In genomic region chr8:107151212-107151920, GRCm38 (mm10) we compare ENCODE assay signal across 8 mouse cellular contexts. TPM values are rescaled to one million over a fixed set of nuclear protein-coding genes. Genes with fewer than 3 reads are reported as not detected.
DNase-seq lines count a peak whose midpoint lies in the region; ATAC-seq and TF ChIP-seq lines count a peak whose summit lies in the region.

No protein-coding gene starts in this region.

- no peaks in the 10 kb centered on the region for H3K9me3 ChIP-seq in hindbrain, postnatal 0 days (ENCODE audit: low read length)

- peaks cover 3% of the 10 kb centered on the region; the same call in 1 of the 2 replicates for H3K4me1 ChIP-seq in bone marrow, adult 2 months (ENCODE audit: control insufficient read depth, insufficient read depth, low read length)
- peaks cover 9% of the 10 kb centered on the region; the same call in 1 of the 2 replicates for H3K4me1 ChIP-seq in hindbrain, postnatal 0 days (ENCODE audit: insufficient read depth, low read length)

- peaks cover 5% of the 10 kb centered on the region for H3K36me3 ChIP-seq in hindbrain, postnatal 0 days (ENCODE audit: insufficient read depth, low read length)

- DNase-seq in layer of hippocampus, adult 2 months (ENCODE audit: low spot score in 2 of 2): no peak
- DNase-seq in layer of hippocampus, adult 9-10 months (ENCODE audit: low spot score): no peak
- DNase-seq in hindbrain, postnatal 0 days (ENCODE audit: low spot score): no peak
- DNase-seq in neural tube, embryonic 10.5 days (ENCODE audit: extremely low spot score, low spot score): peak; percentile 17
- DNase-seq in adrenal gland, adult 8-10 months: no peak
- DNase-seq in cerebellum, adult 9-11 months: no peak
- DNase-seq in Muller cell, postnatal 12 days (ENCODE audit: inconsistent ontology term): no peak

- peak overlapping the region; percentile 95; the same call in 1 of the 2 replicates for H3K27ac ChIP-seq in layer of hippocampus, adult 2 months
- H3K27ac ChIP-seq in bone marrow, adult 2 months (ENCODE audit: control insufficient read depth, insufficient read depth, low read depth, low read length, poor library complexity): no peak overlapping the region
- peak overlapping the region; percentile 74; the same call in 1 of the 2 replicates for H3K27ac ChIP-seq in hindbrain, postnatal 0 days

- peak overlapping the region; percentile 77 for H3K9ac ChIP-seq in hindbrain, postnatal 0 days (replicated peaks; ENCODE audit: low read length)

- WGBS in bone marrow, adult 2 months: 47% methylated on average over 7 of the region's 7 CpGs
- 75% methylated on average over 7 of the region's 7 CpGs for WGBS in hindbrain, postnatal 0 days

- TF ChIP-seq CTCF in layer of hippocampus, adult 2 months (conservative IDR thresholded peaks at IDR 0.05): no peak
- TF ChIP-seq CTCF in bone marrow, adult 2 months (IDR thresholded peaks at IDR 0.05; ENCODE audit: control insufficient read depth, insufficient read depth, low read length): no peak
- TF ChIP-seq CTCF in hindbrain, postnatal 0 days (IDR thresholded peaks at IDR 0.05; ENCODE audit: low read depth): no peak

- no peaks in the 10 kb centered on the region for H3K27me3 ChIP-seq in hindbrain, postnatal 0 days (ENCODE audit: insufficient read depth, low read length)

- ATAC-seq in hindbrain, postnatal 0 days: no peak

- peak overlapping the region; percentile 67 for H3K4me3 ChIP-seq in layer of hippocampus, adult 2 months
- peak overlapping the region; percentile 64 for H3K4me3 ChIP-seq in bone marrow, adult 2 months (replicated peaks; ENCODE audit: control insufficient read depth, low read depth, low read length)
- peak overlapping the region; percentile 81 for H3K4me3 ChIP-seq in hindbrain, postnatal 0 days (ENCODE audit: low read length)

- TF ChIP-seq POLR2A in bone marrow, adult 2 months (IDR thresholded peaks at IDR 0.05; ENCODE audit: borderline replicate concordance, control insufficient read depth, low read depth, low read length): no peak

- peak overlapping the region; percentile 89 for H3K4me2 ChIP-seq in hindbrain, postnatal 0 days (ENCODE audit: low read depth, low read length)

RNA-seq across cellular contexts. Expression of gene Cyb5b, which starts 0.9 kb away (rescaled TPM):
- 100 to 1,000 TPM; 103 to 104 TPM for total RNA-seq in layer of hippocampus, adult 2 months (2021)
- 12.1 and 19.4 TPM in 2 replicates for polyA plus RNA-seq in bone marrow, adult 2 months (2011; ENCODE audit: insufficient read depth, insufficient read length, low replicate concordance, missing spikeins)
- total RNA-seq in hindbrain, postnatal 0 days (2014; rRNA removed): 89.5 and 95.2 TPM in 2 replicates
- polyA plus RNA-seq in hindbrain, postnatal 0 days (2015; fragmentation: Nextera tagmentation; extraction: Ambion mirVana): 81.6 and 82.9 TPM in 2 replicates
- 100 to 1,000 TPM; 398 to 743 (median 524) TPM for total RNA-seq in adrenal gland, adult 8-10 months (2022)

RNA-seq across cellular contexts. Expression of gene Terf2, which starts 55.0 kb away (rescaled TPM):
- 10 to 100 TPM; 32.7 to 39.2 TPM for total RNA-seq in layer of hippocampus, adult 2 months (2021)
- 24.3 and 24.7 TPM in 2 replicates for polyA plus RNA-seq in bone marrow, adult 2 months (2011; ENCODE audit: insufficient read depth, insufficient read length, low replicate concordance, missing spikeins)
- total RNA-seq in hindbrain, postnatal 0 days (2014; rRNA removed): 15.5 TPM in 2 replicates
- polyA plus RNA-seq in hindbrain, postnatal 0 days (2015; fragmentation: Nextera tagmentation; extraction: Ambion mirVana): 22.9 and 23.2 TPM in 2 replicates
- 10 to 100 TPM; 20.6 to 38.9 (median 30.3) TPM for total RNA-seq in adrenal gland, adult 8-10 months (2022)
